Mouse (Mus musculus): ENCODE results near the gene Hunk. TPM values are rescaled to one million over a fixed set of nuclear protein-coding genes. Genes with fewer than 3 reads are reported as not detected.

Hunk gene
- polyA plus RNA-seq (2017; shearing (Covaris generic)) = 0.43 TPM

DNA sequence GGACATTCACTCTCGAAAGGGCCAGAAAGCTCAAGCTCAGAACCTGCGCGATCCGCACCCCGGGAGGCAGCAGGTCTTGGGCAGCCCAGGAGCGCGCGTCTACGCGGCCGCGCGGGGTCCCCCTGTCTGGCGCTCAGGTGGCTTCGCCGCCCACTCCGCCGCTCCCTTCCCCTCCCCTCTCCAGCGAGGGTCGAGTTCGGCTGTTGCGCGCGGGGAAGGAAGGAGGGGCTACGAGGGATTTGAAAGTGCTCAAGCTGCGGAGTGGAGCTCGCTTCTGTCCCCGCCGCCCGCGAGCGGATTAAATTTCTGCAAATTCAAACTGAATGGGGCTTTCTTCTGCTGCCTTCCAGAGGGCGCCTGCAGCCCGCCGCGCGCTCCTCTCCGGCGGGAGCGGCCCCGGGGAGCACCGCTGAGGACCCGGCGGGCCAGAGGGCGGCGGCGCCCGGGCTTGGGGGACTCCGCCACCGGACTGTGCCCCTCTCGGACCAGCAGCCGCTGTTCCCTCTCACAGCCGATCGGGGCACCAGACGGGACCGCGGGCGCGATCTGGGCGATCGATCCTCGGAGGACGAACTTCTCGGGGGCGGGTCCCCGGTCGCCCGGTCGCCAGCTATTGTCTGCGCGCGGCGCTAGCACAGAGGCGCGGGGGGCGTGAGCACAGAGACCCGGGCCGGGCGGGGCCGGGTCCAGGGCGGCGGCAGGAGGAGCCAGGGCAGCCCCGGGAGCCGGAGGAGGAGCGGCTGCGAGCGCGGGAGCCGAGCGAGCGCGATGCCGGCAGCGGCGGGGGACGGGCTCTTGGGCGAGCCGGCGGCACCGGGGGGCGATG is at the start of gene Hunk:
Hunk (plus strand) TSS at position 326 of the 826 bp plus-strand sequence.

Other genes with a start within 250 kb of the Hunk start
- gene Tiam1, start 242.2 kb upstream of the Hunk start, polyA plus RNA-seq (2017; shearing (Covaris generic)) = 2.1 TPM
- 125 TPM for gene Sod1, start 165.3 kb upstream of the Hunk start, polyA plus RNA-seq (2017; shearing (Covaris generic))
- gene Scaf4, start 101.5 kb upstream of the Hunk start, polyA plus RNA-seq (2017; shearing (Covaris generic)) = 41.0 TPM